Mouse (Mus musculus) neural tube, embryonic 12.5 days (tissue): ENCODE measurements around the gene Hoxc5. TPM values are rescaled to one million over a fixed set of nuclear protein-coding genes. Genes with fewer than 3 reads are reported as not detected.

Experiments
- ATAC-seq: fragments of 200-750 bp; cut with Nextera tagmentation; 2 replicates; pipeline ENCODE4 v1.8.0; 2017; ENCODE audit warnings: low read depth, mild to moderate bottlenecking, moderate TSS enrichment, moderate library complexity; ENCODE audit not compliant: low FRiP score
- H3K27ac ChIP-seq: fragments of 300-500 bp; sonication (generic); 2 replicates; pipeline ENCODE4 v1.5.1; 2016
- H3K27me3 ChIP-seq: fragments of 300-500 bp; sonication (generic); replicated peaks from 2 replicates; pipeline ENCODE4 v1.6.1; 2016; ENCODE audit warnings: mild to moderate bottlenecking
- H3K36me3 ChIP-seq: fragments of 300-500 bp; sonication (generic); 2 replicates; pipeline ENCODE4 v1.6.1; 2016; ENCODE audit warnings: mild to moderate bottlenecking
- H3K4me1 ChIP-seq: fragments of 300-500 bp; sonication (generic); 2 replicates; pipeline ENCODE4 v1.6.1; 2016
- H3K4me2 ChIP-seq: fragments of 300-500 bp; sonication (generic); replicated peaks from 2 replicates; pipeline ENCODE4 v1.6.1; 2016; ENCODE audit warnings: mild to moderate bottlenecking
- H3K4me3 ChIP-seq: fragments of 300-500 bp; sonication (generic); 2 replicates; pipeline ENCODE4 v1.5.1; 2016
- H3K9ac ChIP-seq: fragments of 300-500 bp; sonication (generic); 2 replicates; pipeline ENCODE4 v1.6.1; 2016; ENCODE audit warnings: mild to moderate bottlenecking
- H3K9me3 ChIP-seq: fragments of 300-500 bp; sonication (generic); 2 replicates; pipeline ENCODE4 v1.6.1; 2016; ENCODE audit warnings: mild to moderate bottlenecking
- WGBS: fragments of 180-500 bp; shearing (Covaris S2); methylation state at CpG from one replicate; pipeline ENCODE4 v1.1.7; 2016; 5-methylcytosine and 5-hydroxymethylcytosine counted together
- polyA plus RNA-seq: library from polyadenylated mRNA; unstranded; fragments of >200 nt; fragmentation: Nextera tagmentation; extraction: Ambion mirVana; gene quantifications from 2 replicates; pipeline ENCODE4 v1.2.1, GENCODE M21; 2016

Gene Hoxc5
- polyA plus RNA-seq, 1 experiment from 2014 or later: 32.1 TPM

DNA sequence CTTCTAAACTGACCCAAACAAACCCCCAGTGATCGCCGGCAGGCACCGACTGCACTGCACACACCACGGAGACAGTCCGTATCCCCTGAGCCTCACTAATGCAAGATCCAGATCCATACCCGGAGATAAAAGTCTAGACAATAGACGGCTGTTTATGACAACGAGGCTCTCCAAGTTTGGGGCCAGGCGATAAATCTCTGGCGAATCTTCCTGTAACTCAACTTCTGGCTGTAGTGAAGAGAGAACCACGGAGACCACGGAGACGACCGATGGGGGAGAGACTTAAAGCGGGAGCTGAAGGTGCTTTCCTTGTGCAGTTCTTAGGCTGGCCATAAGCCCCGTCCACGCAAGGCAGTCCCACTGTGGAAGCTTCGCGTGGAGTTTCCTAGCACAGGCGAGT is 17.5 kb upstream of the Hoxc5 start:
- Histone ChIP-seq H3K36me3 (no peaks in the 10 kb centered on the region), H3K9me3 (no peaks in the 10 kb centered on the region), H3K27ac (no peak overlapping the region), H3K4me3 (peak overlapping the region; percentile 20), H3K9ac (peak overlapping the region; percentile 53), H3K27me3 (peaks cover 97% of the 10 kb centered on the region), H3K4me1 (no peaks in the 10 kb centered on the region), H3K4me2 (peak overlapping the region; percentile 50)
- WGBS: under 1% methylated on average over 20 of the region's 20 CpGs
- ATAC-seq: no peak

DNA sequence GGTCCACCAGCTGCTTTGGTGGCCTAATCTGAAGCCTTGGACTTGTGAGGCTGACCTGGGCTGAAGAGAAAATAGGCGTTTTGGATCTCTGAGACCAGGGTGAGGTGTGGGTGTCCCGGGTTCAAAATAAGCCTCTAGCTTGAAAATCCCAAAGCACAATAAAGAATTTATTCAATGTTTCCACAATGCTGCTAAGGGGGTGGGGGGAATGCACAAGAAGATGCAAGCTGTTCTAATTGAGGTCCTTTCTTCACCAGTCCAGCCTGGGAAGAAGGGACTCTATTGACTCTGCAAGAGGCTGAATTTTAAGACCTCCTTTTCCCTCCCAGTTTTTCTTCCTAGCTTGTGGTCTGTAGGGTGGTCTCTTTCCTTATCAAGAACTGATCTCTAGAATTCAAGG is 16.4 kb upstream of the Hoxc5 start:
- Histone ChIP-seq H3K27me3 (peaks cover 97% of the 10 kb centered on the region), H3K4me1 (no peaks in the 10 kb centered on the region), H3K9ac (peak overlapping the region; percentile 53), H3K27ac (peak overlapping the region; percentile 20), H3K36me3 (no peaks in the 10 kb centered on the region), H3K9me3 (no peaks in the 10 kb centered on the region), H3K4me3 (peak overlapping the region; percentile 21; the same call in 1 of the 2 replicates), H3K4me2 (peak overlapping the region; percentile 50)
- no peak for ATAC-seq
- WGBS: 6% methylated on average over 2 of the region's 2 CpGs

DNA sequence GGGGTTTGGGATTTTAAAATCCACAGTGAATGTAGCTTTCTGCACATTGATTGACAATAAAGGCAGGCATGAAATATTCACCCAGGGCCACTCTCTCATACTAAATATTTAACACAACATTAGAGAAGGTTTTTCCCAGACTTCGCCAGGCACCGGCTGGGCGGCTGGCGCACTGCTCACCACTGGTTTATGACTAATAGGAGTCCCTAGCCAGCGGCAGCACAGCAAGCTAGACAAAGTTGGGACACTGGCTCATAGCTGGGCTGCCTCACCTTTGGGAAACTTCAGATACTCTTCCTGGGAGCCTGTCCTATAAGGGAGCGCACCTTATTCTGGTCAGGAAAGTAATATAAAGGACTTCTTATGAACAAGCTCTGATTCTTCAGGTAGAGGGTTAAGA is 13.7 kb upstream of the Hoxc5 start:
- peak overlapping the region; percentile 14; the same call in 1 of the 2 replicates for H3K4me3 ChIP-seq
- H3K4me2 ChIP-seq: peak overlapping the region; percentile 50
- no peak for ATAC-seq
- H3K4me1 ChIP-seq: no peaks in the 10 kb centered on the region
- WGBS: under 1% methylated on average over 6 of the region's 6 CpGs
- H3K27ac ChIP-seq: no peak overlapping the region
- H3K36me3 ChIP-seq: no peaks in the 10 kb centered on the region
- 0 out of 2 replicates have a peak overlapping the region, but pooled peaks have one; percentile 29 for H3K9ac ChIP-seq
- H3K9me3 ChIP-seq: no peaks in the 10 kb centered on the region
- peaks cover 95% of the 10 kb centered on the region for H3K27me3 ChIP-seq

DNA sequence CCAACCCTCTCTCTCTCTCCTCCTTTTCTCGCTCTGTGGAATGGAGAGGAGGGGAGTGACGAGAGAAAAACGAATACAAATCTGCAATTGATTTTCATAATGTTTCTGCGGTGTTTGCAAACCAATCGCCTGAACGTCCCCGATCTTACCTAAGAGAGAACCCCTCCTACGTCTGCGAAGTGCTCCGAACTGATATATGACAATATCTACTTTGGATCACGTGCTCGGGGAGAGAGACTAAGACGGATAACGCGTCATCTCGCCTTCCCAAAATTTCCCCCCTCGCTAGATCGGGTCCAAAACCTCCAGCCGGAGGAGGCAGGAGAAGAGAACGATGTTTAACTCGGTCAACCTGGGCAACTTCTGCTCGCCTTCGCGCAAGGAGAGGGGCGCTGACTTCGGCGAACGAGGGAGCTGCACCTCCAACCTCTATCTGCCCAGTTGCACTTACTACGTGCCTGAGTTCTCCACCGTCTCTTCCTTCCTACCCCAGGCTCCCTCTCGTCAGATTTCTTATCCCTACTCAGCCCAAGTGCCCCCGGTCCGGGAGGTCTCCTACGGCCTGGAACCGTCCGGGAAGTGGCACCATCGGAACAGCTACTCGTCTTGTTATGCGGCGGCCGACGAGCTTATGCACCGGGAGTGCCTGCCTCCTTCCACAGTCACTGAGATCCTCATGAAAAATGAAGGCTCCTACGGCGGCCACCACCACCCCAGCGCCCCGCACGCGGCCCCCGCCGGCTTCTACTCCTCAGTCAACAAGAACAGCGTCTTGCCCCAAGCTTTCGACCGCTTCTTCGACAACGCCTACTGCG is 12.8 kb upstream of the Hoxc5 start, which contains the start of gene Hoxc11:
Gene Hoxc11, plus strand, starts transcription at position 236 of the 815 bp plus-strand sequence.
- Histone ChIP-seq H3K9ac (peak within 1 kb of the TSS; percentile 69), H3K27ac (peak within 1 kb of the TSS; percentile 50), H3K36me3 (no peaks in the 10 kb centered on the region), H3K4me3 (peak within 1 kb of the TSS; percentile 45), H3K4me1 (no peaks in the 10 kb centered on the region), H3K9me3 (no peaks in the 10 kb centered on the region), H3K27me3 (peaks cover 93% of the 10 kb centered on the region), H3K4me2 (peak within 1 kb of the TSS; percentile 50)
- under 1% methylated on average over 57 of the region's 57 CpGs for WGBS
- peak; percentile 54; the same call in 1 of the 2 replicates for ATAC-seq

DNA sequence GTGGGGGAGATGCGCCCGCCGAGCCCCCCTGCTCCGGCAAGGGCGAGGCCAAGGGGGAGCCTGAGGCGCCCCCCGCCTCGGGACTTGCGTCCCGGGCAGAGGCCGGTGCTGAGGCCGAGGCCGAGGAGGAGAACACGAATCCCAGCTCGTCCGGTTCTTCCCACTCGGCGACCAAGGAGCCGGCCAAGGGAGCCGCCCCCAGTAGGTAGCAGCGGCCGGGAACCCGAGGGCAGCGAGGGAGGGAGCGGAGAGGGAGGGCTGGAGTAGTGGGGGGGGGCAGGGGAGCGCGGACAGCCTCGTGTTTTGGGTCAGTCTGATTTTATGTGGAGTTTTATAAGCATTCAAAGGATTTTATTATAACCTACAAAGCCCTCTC is 12.2 kb upstream of the Hoxc5 start:
- Histone ChIP-seq H3K4me3 (peak overlapping the region; percentile 45), H3K4me1 (no peaks in the 10 kb centered on the region), H3K4me2 (peak overlapping the region; percentile 50), H3K27me3 (peaks cover 93% of the 10 kb centered on the region), H3K27ac (peak overlapping the region; percentile 50), H3K36me3 (no peaks in the 10 kb centered on the region), H3K9me3 (no peaks in the 10 kb centered on the region), H3K9ac (peak overlapping the region; percentile 69)
- WGBS: under 1% methylated on average over 28 of the region's 28 CpGs
- no peak; the same call in 1 of the 2 replicates for ATAC-seq

DNA sequence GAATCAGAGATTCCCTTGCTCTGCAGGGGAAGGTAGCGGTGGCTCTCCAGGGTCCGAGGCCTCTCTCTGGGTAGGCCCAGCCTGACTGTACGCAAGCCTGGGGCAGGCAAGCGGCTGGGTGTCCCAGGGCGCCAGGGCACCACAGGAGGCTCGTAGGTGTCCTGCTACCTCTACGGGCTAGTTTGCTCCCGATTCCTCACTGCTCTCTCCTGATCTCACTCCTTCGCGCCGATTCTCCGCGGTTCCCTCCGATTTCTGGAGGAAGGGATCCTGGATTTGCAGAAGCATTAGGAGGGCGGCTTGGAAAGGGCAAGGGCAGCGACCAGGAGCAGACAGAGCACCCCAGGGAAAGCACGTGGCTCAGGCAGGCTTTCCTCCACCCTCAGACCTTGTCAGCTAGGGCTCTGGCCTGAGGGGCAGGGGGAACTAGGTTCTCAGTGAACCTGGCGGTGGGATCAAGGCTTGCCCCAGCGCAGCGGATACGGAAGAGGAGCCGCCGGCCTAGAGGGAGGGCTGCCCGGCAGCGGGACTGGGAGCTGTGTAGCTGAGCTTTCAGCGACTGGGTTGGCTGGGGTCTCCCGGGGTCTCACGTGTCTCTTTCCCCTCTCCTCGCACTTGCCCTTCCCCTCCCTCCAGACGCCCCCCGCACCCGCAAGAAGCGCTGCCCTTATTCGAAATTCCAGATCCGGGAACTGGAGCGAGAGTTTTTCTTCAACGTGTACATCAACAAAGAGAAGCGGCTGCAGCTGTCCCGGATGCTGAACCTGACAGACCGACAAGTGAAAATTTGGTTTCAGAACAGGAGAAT is 11.2 kb upstream of the Hoxc5 start:
- no peak for ATAC-seq
- H3K4me3 ChIP-seq: peak overlapping the region; percentile 45
- H3K27ac ChIP-seq: no peak overlapping the region; the same call in 1 of the 2 replicates
- H3K4me2 ChIP-seq: peak overlapping the region; percentile 50
- peak overlapping the region; percentile 69 for H3K9ac ChIP-seq
- H3K4me1 ChIP-seq: no peaks in the 10 kb centered on the region
- H3K27me3 ChIP-seq: peaks cover 92% of the 10 kb centered on the region
- WGBS: under 1% methylated on average over 39 of the region's 40 CpGs
- H3K36me3 ChIP-seq: no peaks in the 10 kb centered on the region
- no peaks in the 10 kb centered on the region for H3K9me3 ChIP-seq

DNA sequence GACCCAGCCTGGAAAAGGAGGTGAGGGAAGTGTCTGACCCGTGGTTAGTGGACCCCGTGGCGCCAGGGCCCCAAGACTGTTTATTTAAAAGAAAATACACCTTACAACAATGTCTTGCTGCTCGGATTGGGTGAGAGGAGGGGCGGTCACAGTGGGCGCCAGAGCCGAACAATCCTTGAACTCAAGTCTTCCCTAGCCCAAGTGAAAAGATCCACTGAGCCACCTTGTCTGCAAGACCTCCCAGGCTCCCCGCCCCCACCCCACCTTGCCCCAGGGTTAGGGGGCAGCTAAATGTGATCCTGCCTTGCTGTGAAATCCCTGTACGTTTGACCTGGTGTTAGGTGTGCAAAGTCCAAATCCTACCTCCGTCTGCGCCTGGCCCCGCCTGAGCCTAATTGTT is 10.3 kb upstream of the Hoxc5 start:
- 2% methylated on average over 12 of the region's 12 CpGs for whole genome bisulfite sequencing
- H3K9ac ChIP-seq: peak overlapping the region; percentile 69
- peak overlapping the region; percentile 45 for H3K4me3 ChIP-seq
- ATAC-seq: no peak
- peak overlapping the region; percentile 50 for H3K4me2 ChIP-seq
- H3K4me1 ChIP-seq: no peaks in the 10 kb centered on the region
- no peaks in the 10 kb centered on the region for H3K9me3 ChIP-seq
- H3K27me3 ChIP-seq: peaks cover 92% of the 10 kb centered on the region
- no peaks in the 10 kb centered on the region for H3K36me3 ChIP-seq
- H3K27ac ChIP-seq: 0 out of 2 replicates have a peak overlapping the region, but pooled peaks have one; percentile 10

DNA sequence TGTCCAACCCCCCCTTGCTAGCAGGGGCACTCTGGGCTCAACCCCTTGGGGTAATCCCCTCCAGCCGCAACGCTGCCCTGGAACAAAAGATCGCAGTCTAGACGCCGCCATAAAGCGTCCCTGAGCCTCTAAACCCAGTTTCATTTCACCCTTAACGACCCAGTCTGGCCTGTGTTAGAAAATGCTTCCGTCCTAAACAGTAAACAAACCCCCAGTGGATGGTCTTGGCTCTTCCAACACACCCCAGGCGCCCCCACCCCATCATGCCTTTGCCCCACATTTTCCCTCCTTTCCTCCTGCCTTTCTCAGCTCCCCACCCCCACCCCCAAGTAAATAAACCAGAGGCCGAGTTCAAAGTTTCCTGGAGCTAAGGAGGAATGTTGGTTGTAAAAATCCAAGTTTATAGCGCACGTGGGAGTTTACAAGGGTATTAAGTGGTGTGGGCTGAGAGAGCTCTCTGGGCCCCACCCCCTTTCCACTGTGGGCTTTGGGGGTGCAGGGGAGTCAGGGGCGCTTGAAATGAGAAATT is 7.5 kb upstream of the Hoxc5 start:
- H3K36me3 ChIP-seq: no peaks in the 10 kb centered on the region
- no peaks in the 10 kb centered on the region; the same call in 1 of the 2 replicates for H3K4me1 ChIP-seq
- peak overlapping the region; percentile 15 for H3K4me3 ChIP-seq
- peak overlapping the region; percentile 52 for H3K9ac ChIP-seq
- H3K4me2 ChIP-seq: peak overlapping the region; percentile 54
- no peaks in the 10 kb centered on the region for H3K9me3 ChIP-seq
- H3K27ac ChIP-seq: peak overlapping the region; percentile 33; the same call in 1 of the 2 replicates
- peaks cover 88% of the 10 kb centered on the region for H3K27me3 ChIP-seq
- under 1% methylated on average over 13 of the region's 13 CpGs for WGBS
- ATAC-seq: no peak

DNA sequence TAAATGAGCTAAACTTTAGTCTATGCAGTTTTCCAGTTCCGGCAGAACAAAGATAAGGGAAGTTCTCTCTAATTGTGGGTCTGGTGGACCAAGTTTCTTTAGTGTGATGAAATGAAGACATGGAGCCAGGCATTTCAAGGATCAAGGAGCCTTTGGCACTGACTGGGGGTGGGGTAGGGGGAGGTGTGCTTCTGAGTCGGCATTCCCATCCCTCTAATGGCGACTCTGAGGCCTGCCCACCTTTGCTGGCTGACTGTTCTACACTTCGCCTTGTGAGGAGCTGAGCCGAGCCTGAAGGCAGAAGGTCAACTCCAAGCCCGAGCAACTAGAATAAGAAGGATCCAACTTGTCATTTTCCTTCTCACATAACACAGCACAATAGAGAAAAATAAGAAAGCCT is 5.5 kb upstream of the Hoxc5 start:
- no peaks in the 10 kb centered on the region for H3K36me3 ChIP-seq
- H3K9ac ChIP-seq: peak overlapping the region; percentile 48
- no peaks in the 10 kb centered on the region for H3K9me3 ChIP-seq
- H3K4me3 ChIP-seq: peak overlapping the region; percentile 5
- peaks cover 2% of the 10 kb centered on the region for H3K4me1 ChIP-seq
- ATAC-seq: no peak
- H3K4me2 ChIP-seq: peak overlapping the region; percentile 54
- 2% methylated on average over 6 of the region's 6 CpGs for WGBS
- peak overlapping the region; percentile 53; the same call in 1 of the 2 replicates for H3K27ac ChIP-seq
- H3K27me3 ChIP-seq: peaks cover 88% of the 10 kb centered on the region

DNA sequence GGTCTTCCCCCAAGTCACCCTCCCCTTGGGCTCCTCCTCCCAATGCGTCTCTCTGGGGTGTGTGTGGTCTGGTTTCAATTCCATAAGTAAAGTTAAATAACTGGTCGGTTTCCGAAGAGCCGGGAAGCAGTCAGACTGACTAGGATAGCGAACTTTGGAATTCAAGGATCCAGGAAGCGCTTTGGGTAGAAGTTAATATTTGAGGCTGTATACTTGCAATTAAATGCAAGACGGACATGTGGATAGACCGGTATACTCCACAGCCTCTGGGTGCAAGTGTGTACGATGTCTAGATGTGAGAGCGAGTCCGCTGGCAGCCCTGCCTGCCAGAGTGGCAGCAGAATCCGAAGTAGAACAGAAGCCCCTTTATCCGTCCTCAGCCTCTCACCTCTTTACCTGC is 4.8 kb upstream of the Hoxc5 start:
- Histone ChIP-seq H3K9ac (peak overlapping the region; percentile 64), H3K27ac (no peak overlapping the region), H3K36me3 (no peaks in the 10 kb centered on the region), H3K27me3 (peaks cover 88% of the 10 kb centered on the region), H3K4me1 (peaks cover 8% of the 10 kb centered on the region), H3K4me3 (peak overlapping the region; percentile 56), H3K4me2 (peak overlapping the region; percentile 86), H3K9me3 (no peaks in the 10 kb centered on the region)
- no peak for ATAC-seq
- WGBS: 2% methylated on average over 13 of the region's 13 CpGs

DNA sequence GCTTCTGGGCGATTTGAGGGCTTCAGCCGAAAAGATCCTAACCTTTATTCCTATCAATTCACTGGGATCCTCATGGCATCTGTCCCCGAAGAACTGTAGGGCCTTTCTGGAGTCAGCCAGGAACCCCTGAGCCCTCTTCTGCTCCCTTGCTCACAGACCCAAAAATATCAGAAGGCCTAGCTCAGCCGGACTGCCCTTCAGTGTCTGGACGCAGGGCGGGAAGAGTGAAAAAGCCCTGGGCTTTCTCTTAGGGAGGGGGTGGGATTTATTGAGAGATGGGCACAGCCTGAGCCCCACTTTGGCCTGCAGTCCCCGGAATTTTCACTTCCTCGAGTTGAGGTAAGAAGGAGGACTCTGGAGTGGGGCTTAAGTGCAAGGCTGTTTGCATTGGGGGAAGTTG is 4.0 kb upstream of the Hoxc5 start:
- H3K27me3 ChIP-seq: peaks cover 84% of the 10 kb centered on the region
- WGBS: 3% methylated on average over 8 of the region's 8 CpGs
- H3K9me3 ChIP-seq: no peaks in the 10 kb centered on the region
- peaks cover 8% of the 10 kb centered on the region for H3K4me1 ChIP-seq
- no peaks in the 10 kb centered on the region for H3K36me3 ChIP-seq
- peak overlapping the region; percentile 86 for H3K4me2 ChIP-seq
- H3K4me3 ChIP-seq: peak overlapping the region; percentile 56
- no peak for ATAC-seq
- H3K27ac ChIP-seq: peak overlapping the region; percentile 15; the same call in 1 of the 2 replicates
- H3K9ac ChIP-seq: peak overlapping the region; percentile 64
